Mouse (Mus musculus) kidney, adult 2 months (tissue): ENCODE results near the gene Relt. TPM values are rescaled to one million over a fixed set of nuclear protein-coding genes. Genes with fewer than 3 reads are reported as not detected.
A peak's percentile ranks its signal among the peaks of the same experiment; 100 is the strongest.

Experiments used
- DNase-seq: peaks from one replicate; pipeline ENCODE4 v3.0.0; 2021
- H3K27ac ChIP-seq: fragments of 200-500 bp; 2 replicates; pipeline ENCODE4 v1.5.1; 2012; ENCODE audit warnings: low read depth, low read length, control low read depth, inconsistent platforms; ENCODE audit not compliant: insufficient read depth
- H3K27me3 ChIP-seq: fragments of 200-500 bp; replicated peaks from 2 replicates; pipeline ENCODE4 v1.6.1; 2012; ENCODE audit warnings: mild to moderate bottlenecking, moderate library complexity, low read length, inconsistent platforms; ENCODE audit not compliant: control insufficient read depth, insufficient read depth
- H3K36me3 ChIP-seq: fragments of 200-500 bp; 2 replicates; pipeline ENCODE4 v1.6.1; 2012; ENCODE audit warnings: mild to moderate bottlenecking, moderate library complexity, low read length, inconsistent platforms; ENCODE audit not compliant: control insufficient read depth, insufficient read depth
- H3K4me1 ChIP-seq: fragments of 200-500 bp; 2 replicates; pipeline ENCODE4 v1.6.1; 2011; ENCODE audit warnings: low read length; ENCODE audit not compliant: control insufficient read depth, insufficient read depth
- H3K4me3 ChIP-seq: fragments of 200-500 bp; 2 replicates; pipeline ENCODE4 v1.5.1; 2011; ENCODE audit warnings: mild to moderate bottlenecking, low read depth, low read length, control low read depth; ENCODE audit not compliant: insufficient read depth
- CTCF ChIP-seq: fragments of 200-500 bp; conservative IDR thresholded peaks from 2 replicates; pipeline ENCODE4 v1.5.1; 2011; ENCODE audit warnings: low read depth, mild to moderate bottlenecking, control low read depth, low read length, moderate library complexity, mixed read lengths; ENCODE audit not compliant: insufficient read depth, insufficient read length
- POLR2A ChIP-seq: fragments of 200-500 bp; IDR thresholded peaks from one replicate; pipeline ENCODE4 v1.6.1; 2011; ENCODE audit warnings: low read depth, low read length, control low read depth
- WGBS: fragments of 180-500 bp; shearing (Covaris S2); methylation state at CpG from one replicate; pipeline ENCODE4 v1.1.7; 2018; 5-methylcytosine and 5-hydroxymethylcytosine counted together
- polyA plus RNA-seq: library from polyadenylated mRNA; depleted of rRNA; stranded (reverse); fragments of >200 nt; gene quantifications from 2 replicates; pipeline ENCODE4 v1.2.3, GENCODE M21; 2012

The Relt gene
- polyA plus RNA-seq, 1 experiment = 3.8 TPM

DNA sequence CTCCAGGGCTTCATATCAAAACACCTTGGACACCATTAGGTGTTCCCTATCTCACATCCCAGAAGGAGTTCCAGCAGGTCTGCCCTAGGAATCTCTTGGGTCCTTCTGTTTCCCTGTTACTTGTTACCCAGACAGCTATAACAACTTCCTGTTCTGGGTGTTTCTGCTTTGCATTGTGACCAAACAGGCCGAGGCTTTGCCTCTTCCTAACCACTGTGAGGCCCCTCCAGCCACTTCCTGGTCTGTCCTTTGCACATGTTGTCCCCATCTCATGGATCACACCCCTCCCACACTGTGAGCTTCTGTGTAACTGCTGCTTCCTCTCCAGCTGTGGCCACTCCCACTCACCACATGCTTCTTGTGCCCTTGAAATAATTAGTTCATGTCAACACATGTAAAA, 17.8 kb downstream of the Relt start:
- Histone ChIP-seq H3K27ac (no peak overlapping the region), H3K36me3 (no peaks in the 10 kb centered on the region), H3K27me3 (no peaks in the 10 kb centered on the region), H3K4me1 (no peaks in the 10 kb centered on the region), H3K4me3 (no peak overlapping the region)
- DNase-seq = peak; percentile 55
- 7% methylated on average over 1 of the region's 1 CpGs for WGBS
- TF ChIP-seq CTCF (no peak), POLR2A (no peak)

DNA sequence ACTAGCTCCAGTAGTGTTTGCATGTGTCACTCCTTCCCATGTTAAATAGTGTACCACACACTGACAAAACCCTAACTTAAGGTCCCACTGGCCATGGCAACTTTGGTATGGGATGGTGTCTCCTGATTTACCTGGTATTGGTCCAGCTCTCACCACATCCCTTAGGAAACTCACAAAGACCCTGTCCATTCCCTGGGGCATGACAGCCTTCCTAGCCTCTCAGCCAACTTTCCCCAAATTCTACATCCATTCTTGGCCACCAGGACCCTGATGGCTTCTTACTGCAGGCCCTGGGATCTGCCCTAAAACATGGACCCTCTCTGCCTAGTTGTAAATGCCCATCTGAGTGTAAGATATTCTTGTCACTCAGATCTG, 18.2 kb downstream of the Relt start:
- H3K4me1 ChIP-seq = no peaks in the 10 kb centered on the region
- H3K36me3 ChIP-seq = no peaks in the 10 kb centered on the region
- no peaks in the 10 kb centered on the region for H3K27me3 ChIP-seq
- DNase-seq = no peak
- no peak overlapping the region for H3K27ac ChIP-seq
- no peak overlapping the region for H3K4me3 ChIP-seq
- no peak for TF ChIP-seq POLR2A
- no peak for TF ChIP-seq CTCF

DNA sequence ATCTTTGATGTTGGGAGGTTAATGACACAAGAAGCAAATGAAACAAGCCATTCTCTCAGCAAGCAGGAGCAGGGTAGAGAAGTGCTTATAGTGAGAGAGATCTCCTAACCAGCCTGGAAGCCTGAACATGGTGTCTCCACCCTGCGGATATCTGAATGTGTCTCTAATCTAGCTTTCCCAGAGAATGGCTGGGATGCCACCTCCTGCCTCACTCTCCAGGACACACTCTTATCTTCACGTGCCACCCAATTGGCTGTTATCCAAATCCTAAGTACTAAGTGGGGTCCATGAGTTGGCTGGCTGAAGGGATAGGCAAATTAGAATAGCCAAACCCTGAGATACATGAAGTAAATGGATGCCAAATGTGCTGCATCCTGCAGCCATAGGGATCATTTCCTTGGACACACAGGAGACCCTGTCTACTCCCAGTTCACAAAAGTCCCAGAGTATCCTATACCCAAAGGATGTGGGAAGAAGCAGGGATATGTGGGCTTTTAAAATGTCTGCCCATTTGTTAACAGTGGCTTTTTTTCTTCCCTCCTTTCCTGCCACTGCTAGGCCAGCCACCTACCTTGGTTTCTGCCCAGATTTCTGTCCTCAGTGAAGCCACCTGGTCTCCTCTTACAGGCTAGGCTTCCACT, 18.7 kb downstream of the Relt start:
- no peak for DNase-seq
- no peak overlapping the region for H3K27ac ChIP-seq
- no peaks in the 10 kb centered on the region for H3K27me3 ChIP-seq
- 60% methylated on average over 2 of the region's 2 CpGs for WGBS
- TF ChIP-seq CTCF = no peak
- no peak for TF ChIP-seq POLR2A
- no peaks in the 10 kb centered on the region for H3K4me1 ChIP-seq
- no peaks in the 10 kb centered on the region for H3K36me3 ChIP-seq
- no peak overlapping the region for H3K4me3 ChIP-seq

DNA sequence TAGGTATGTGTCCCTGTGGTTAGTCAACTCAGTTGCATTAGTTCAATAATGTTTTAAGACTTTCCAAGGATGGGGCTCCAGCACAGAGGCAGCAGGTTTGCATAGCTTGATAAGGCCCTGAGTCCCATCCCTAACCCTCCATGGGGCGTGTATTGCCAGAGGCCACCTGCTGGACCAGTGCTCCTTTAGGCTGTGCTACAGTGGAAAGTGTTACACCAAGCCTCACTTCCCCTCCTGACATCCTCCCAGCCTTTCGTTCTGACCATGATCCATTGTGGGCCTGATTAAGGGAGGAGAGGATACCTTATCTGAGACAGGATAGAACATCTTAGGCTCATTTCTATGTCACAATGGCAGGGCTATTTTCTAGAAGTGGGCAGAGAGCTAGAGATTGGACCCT, 19.4 kb downstream of the Relt start:
- no peak for DNase-seq
- Histone ChIP-seq H3K36me3 (no peaks in the 10 kb centered on the region), H3K27ac (no peak overlapping the region), H3K4me1 (no peaks in the 10 kb centered on the region), H3K27me3 (no peaks in the 10 kb centered on the region), H3K4me3 (no peak overlapping the region)
- TF ChIP-seq CTCF (no peak), POLR2A (no peak)
- whole genome bisulfite sequencing = 94% methylated on average over 2 of the region's 2 CpGs

DNA sequence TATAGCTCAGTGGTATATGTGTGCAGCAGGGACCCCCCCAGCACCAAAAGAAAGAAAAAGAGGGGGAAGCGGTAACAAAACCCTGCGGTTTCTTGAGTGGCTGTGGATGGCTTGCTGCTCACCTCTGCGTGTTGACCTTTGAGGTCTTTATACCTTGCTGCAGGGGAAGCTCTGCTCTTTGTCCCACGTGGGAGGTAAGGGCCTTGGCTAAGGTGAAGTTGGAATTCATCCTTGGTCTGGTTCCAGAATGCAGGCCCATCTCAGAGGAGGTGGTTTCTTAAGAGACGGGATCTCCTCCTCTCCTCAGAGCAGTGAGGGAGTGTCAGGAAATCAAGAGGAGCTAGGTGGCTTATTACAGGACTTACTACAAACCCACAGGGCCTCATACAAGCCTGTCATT, 21.1 kb downstream of the Relt start:
- Histone ChIP-seq H3K27ac (no peak overlapping the region), H3K4me3 (no peak overlapping the region), H3K36me3 (no peaks in the 10 kb centered on the region), H3K27me3 (no peaks in the 10 kb centered on the region), H3K4me1 (no peaks in the 10 kb centered on the region)
- no peak for TF ChIP-seq POLR2A
- DNase-seq = peak; percentile 63
- 62% methylated on average over 5 of the region's 5 CpGs for WGBS

DNA sequence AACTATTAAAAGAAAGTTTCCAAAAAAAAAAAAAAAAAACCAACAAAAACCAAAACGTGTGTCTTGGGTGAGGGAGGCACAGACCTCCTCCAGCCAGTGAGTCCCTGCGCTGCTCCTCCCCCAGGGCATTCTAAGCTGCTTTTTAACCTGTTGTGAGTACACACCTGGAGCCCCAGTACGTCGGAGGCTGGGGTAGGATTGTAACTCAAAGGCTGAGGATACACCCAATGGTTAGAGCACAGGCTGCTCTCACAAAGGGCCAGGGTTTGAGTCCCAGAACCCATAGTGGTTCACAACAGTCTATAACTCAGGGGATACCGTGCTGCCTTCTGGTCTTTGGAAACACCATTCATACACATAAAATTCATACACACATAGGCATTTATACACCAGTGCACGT, 21.6 kb downstream of the Relt start:
- Histone ChIP-seq H3K4me1 (no peaks in the 10 kb centered on the region), H3K4me3 (no peak overlapping the region), H3K27me3 (no peaks in the 10 kb centered on the region), H3K27ac (no peak overlapping the region), H3K36me3 (no peaks in the 10 kb centered on the region)
- WGBS = 83% methylated on average over 6 of the region's 6 CpGs
- TF ChIP-seq CTCF (no peak), POLR2A (no peak)
- DNase-seq = no peak

DNA sequence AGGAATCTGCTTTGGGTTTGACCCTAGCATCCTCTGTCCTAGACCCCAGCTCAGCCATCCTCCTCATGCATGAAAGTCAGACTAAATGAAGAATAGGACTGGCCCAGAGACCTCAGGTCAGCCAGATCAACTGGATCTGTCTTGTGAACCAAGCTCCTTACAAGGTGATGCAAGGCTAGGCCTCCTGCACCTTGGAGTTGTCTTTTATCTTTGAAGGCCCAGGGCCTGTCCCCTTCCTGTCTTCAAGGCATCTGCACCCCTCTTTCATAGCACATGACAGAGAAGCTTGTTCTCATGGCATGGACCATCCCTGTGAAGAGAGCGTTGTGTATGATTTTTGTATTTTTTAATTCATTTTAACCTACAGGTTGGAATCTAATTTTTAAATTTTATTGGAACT, 22.3 kb downstream of the Relt start:
- TF ChIP-seq CTCF = no peak
- TF ChIP-seq POLR2A = no peak
- H3K36me3 ChIP-seq = no peaks in the 10 kb centered on the region; the same call in 1 of the 2 replicates
- H3K27ac ChIP-seq = no peak overlapping the region
- WGBS = 94% methylated on average over 1 of the region's 1 CpGs
- no peak for DNase-seq
- H3K4me3 ChIP-seq = no peak overlapping the region
- H3K4me1 ChIP-seq = no peaks in the 10 kb centered on the region
- no peaks in the 10 kb centered on the region for H3K27me3 ChIP-seq
